Mouse (Mus musculus): Measurements from ENCODE around the gene Fbxl17.
A peak's percentile ranks its signal among the peaks of the same experiment; 100 is the strongest.

The Fbxl17 gene

GRCm38 (mm10) chr17:63326227-63326626 lies 173.6 kb downstream of the Fbxl17 start:
- DNase-seq, result no peak

DNA sequence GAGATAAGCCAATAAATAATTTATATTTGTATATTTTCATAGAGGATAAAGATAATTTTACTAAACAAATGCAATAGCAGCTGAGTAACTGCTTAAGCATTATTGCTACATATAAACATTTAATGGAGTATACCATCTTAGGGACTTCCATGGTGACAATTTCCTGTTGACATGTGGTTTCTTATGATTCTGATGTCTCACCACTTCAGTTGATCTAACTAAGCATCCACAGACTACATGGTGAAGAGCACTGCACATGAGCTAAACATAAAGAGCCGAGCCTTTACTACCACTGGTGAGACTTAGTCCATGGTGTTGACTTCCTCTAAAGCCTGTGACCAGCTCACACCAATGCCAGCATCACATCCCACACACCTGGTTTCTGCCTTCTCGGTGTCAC lies 175.1 kb downstream of the Fbxl17 start:
- DNase-seq, result no peak

DNA sequence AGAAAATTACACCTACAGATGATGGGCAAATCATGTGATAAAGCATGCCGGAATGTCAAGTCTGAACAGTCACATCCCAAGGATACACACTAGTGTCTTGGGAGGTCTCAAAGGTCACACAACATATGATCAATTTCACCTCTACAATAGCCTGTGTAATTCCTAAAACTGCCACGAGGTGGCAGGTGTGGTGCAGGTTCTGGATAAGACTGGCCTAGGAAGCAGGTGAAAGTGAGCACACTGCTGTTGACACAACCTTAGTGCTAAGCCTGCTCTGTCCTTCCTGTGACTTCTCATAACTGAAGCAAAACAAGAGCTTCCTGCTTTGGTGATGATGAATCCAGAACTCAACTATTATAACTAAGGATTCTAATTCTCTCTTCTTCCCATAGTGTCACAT lies 175.8 kb downstream of the Fbxl17 start:
- peak; percentile 62 for DNase-seq

DNA sequence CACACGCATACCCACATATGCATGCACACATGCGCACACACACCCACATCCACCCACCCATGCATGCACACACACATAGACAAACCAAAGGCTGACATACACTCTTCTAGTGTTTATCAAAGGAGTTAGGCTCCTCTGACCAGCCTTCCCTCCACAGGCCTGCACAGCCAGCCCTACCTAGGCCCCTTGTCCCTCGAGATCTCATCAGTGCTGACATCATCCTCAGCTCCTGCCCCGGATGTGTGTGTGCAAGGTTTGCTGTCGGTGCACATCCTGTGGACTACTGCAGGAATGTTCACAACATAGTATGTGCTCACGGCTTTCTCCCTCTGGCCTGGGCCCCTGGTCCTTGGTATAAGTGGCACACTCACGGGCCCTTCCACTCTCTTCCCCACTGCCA lies 177.0 kb downstream of the Fbxl17 start:
- no peak for DNase-seq

GRCm38 (mm10) chr17:63321290-63321689 lies 178.5 kb downstream of the Fbxl17 start:
- DNase-seq, result no peak

DNA sequence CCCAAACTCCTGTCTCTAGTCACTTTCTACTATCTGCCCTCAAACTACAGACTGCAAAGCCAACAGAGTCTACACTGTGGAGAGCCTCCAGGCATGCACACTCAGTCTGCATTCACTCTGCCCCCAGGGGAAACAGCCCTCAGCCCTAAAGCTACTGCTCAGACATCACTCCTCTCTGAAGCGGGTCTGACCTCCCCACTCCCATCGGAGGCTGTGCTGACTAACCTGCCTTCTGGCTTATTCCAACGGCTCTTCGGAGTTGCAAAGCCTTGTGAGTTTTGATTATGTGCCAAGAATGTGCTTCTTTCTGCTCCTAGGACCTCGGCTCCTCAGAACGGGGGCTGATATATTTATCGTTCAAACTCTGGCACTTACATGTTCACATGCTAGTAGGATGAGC lies 182.3 kb downstream of the Fbxl17 start:
- no peak for DNase-seq

- peak; percentile 85 for DNase-seq
Observed at GRCm38 (mm10) chr17:63315646-63316480, 184.0 kb downstream of the Fbxl17 start.

DNA sequence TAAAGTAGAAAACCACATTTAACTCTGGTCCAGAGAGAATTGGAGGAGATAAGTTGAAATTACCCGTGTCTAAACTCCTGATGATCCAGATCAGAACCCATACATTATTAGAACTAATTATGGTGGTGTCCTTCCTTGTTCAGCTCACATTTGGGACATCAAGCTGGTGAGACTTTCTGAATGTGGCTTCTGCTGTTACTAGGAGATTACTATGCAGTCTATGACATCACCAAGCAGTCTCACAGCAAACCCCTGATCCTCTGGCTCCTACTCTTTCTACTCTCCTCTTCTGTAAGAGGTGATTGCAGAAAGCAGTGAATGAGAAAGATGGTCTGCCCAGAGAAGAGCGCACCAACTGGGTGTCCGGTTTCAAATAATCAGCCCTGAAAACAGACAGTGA lies 187.0 kb downstream of the Fbxl17 start:
- no peak for DNase-seq

GRCm38 (mm10) chr17:63312330-63312729 lies 187.5 kb downstream of the Fbxl17 start:
- no peak for DNase-seq

GRCm38 (mm10) chr17:63311613-63312012 lies 188.2 kb downstream of the Fbxl17 start:
- no peak for DNase-seq

GRCm38 (mm10) chr17:63310021-63310420 lies 189.8 kb downstream of the Fbxl17 start:
- DNase-seq, result no peak

- peak; percentile 84 for DNase-seq
Observed at GRCm38 (mm10) chr17:63303862-63304261, 196.0 kb downstream of the Fbxl17 start.

DNA sequence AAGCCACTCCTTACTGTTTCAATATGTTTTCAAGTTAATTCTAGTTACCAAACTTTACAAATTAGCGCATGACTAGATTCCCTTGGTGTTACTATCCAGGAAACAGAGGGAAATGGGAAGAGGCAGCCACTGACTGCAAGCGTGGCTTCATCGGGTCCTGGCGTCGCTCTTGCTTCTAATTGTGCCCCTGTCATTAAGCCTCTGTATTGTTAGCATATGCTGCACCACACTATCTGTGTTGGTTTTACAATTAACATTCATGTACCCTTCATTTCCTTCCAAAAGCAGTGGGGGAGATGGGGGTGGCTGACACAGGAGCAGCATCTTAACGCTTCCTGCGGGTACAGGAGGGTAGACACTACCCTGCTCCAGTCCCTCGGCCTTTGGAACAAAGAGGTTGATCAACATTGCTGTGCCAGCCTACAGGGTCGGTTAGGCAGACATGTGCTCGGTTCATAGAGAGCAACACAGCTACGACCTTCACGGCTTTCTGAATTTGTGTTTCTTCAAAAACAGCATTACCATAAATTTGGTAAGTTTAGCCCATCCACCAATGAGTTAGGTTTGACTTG lies 197.9 kb downstream of the Fbxl17 start:
- no peak for DNase-seq

DNA sequence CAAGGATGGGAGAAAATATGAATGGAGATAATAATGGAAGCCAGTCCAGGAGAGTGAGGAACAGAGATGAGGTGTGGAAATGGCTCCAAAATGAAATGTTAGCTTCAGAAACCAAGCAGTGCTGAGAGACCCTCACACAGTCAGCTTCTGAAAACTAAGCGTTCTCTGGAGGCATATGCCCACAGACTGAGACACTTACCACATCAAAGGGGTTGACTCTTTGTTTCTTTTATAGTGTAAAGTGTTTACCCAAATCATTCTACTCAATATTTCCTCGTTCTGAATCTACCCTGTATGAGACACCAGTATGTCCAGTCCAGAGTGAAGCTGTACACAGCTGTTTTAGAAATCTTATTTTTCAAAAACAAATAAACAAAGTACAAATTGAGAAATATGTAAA lies 204.3 kb downstream of the Fbxl17 start:
- DNase-seq, result no peak

DNA sequence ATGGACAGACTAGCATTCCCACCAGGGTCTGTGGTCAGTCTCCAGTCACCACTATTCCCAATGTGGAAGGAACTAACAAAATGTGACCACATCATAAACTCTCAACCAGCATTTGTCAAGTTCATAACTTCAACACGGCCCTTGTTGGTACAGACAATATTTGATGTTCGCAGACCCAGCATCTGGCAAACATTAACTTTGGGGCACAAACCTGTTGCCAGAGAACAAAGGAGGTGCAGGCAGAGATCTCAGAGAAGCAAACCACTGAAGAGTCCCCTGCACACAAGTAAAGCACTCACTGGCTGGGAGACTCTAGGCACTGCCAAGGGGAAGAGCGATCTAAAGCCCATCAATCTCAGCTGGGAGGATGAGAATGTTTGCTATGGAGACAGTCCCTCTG lies 204.9 kb downstream of the Fbxl17 start:
- no peak for DNase-seq

DNA sequence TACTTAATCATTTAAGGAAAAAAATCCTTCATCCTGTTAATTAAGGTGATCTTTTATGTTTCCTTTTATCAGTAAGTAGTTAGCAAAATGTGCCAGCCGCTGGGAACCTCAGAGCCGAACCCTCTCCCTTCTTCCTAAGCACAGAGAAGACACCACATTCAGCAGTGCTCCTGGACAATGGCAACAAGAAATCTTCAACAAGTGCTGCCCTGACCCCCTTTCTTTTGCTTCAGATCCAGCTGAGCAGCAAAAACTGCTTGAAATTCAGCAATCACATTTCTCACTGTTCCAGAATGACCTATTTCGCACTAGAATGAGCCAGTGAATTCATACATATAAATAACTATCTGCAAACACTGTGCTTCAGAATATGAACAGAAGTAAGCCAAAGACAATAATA lies 205.8 kb downstream of the Fbxl17 start:
- DNase-seq, result no peak

- DNase-seq, result peak; percentile 44
Observed at GRCm38 (mm10) chr17:63289317-63289913, 210.4 kb downstream of the Fbxl17 start.

DNA sequence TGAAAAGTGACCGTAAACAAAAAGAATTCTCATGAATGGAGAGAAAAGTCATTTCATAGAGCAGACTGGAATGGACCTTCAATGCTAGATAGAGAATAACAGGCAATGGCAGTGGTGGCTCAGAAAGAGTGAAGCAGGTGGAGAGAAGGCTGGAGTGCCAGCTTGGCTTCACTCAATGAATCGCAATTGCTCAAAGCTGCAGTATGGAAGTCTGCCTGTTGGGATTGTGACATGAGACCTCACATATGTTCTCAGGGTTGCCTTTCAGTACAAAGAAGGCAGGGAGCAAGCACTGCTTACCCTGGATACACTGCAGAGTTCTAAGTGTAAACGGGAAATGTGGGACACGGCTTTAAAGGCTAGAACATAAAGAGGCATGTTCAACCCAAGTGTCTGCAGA lies 211.0 kb downstream of the Fbxl17 start:
- DNase-seq, result peak; percentile 26

DNA sequence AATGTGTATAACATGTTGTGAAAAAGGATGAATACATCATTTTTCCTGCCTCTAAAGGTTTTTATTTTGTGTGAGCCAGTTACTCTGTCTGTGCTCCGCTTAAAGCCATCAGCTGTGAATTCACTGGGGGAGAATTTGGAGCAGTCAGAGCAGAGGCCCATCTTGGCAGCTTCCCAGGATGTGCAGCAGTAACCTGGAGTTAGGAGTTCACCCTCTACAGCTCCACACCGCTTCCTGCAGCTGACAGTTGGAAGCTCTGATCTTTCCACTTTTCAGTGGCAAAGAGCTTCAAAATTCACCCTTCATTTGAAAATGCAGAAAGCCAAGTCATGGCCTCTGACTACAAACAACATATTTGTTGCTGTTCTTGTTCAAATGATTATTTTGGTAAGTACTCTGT lies 212.4 kb downstream of the Fbxl17 start:
- DNase-seq, result peak; percentile 49

DNA sequence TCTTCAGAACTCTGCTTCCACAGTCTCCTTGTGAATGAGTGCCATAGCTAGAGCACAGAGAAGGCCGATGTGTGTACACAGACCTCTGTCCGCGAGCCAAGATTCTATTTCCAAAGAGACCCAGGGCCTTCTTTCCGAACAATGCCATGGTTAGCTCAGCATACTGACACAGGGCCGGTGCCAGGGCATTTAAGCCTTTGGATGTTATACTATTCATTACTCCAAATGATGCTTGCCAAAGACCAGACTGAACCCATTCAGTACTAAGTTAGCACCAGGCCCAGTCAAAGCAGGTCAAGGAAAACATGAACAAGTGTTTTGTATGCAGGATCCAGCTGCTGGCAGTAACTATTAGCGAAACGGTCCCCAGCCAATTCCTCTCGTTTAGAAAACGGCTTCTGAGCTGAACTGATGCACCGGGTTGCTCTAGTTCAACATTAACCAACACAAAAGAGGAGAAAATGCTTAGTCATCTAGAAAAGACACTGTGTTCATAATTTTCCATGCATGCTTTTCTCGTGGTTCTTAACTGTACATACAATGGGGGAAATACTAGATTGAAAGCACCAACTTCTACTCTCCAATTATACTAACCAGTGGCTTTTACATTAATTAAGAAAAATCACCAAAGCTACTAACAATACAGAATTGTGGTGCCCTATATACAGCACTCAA lies 214.4 kb downstream of the Fbxl17 start:
- DNase-seq, result peak; percentile 61

- DNase-seq, result no peak
Observed at GRCm38 (mm10) chr17:63284074-63284473, 215.7 kb downstream of the Fbxl17 start.

DNA sequence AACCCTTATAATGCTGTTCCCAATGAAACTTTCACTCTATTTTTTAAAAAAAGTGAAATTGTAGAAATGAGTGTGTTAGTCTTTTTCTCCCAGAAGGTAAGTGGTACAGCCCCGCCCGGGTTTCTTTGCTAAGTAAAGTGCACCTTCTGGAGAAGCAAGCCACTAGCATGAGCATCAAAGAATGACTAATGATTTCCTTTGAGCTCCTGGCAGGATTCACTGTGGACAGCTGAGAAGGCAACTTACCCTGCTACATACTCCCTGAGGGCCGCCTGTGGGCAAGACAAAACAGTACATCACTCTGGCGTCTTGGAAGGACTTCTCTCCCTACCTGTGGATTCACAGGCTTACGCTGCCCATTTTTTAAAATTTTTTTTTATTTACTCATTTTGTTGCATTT lies 217.8 kb downstream of the Fbxl17 start:
- no peak for DNase-seq

DNA sequence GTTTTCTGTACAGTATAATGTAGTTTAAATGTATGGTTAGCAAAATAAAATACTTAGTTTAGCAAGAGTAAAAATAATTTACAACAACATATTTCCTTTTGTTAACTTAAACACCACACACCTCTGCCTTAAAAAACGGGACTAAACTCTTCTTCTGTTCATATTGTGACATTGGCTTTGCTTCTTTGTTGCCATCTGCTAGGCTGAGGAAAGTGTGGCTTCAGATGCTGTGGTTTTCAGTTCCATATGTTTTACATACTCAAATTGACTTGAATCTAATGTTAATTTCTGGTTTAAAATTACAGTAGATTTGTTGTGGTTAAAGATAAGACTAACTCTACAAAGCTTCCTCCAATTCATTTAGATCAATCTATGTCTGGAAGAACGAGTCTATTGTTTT lies 218.8 kb downstream of the Fbxl17 start:
- DNase-seq, result no peak

DNA sequence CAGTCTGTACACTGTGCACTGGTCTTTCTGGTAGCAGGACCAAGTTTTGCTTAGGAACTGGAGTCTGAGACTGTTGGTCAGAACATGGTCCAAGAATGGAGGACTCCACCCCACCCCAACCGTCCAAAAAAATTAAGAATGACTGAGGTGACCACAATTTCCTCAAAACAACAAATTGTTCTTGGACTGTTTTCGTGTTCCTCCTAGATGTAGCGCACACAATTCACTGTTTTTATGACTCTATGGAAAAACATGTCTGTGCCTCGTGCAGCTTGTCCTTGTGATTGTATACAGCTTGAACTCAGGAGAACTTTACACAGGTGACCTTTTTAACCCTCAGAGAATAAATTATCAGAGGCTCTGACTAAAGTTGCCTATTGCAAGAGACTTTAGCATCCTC lies 220.7 kb downstream of the Fbxl17 start:
- DNase-seq, result no peak
